In genomic region chr5:123416566-123417518, GRCm38 (mm10) we compare ENCODE assay signal across 11 mouse cellular contexts. TPM values are rescaled to one million over a fixed set of nuclear protein-coding genes. Genes with fewer than 3 reads are reported as not detected.
DNase-seq lines count a peak whose midpoint lies in the region; ATAC-seq lines count a peak whose summit lies in the region.
"Had no signal": no experiment of that assay in that cellular context is flagged by ENCODE, and none has a peak within 500 bp of the region (broad histone marks: within the 10 kb centered on the region; RNA-seq: fewer than 3 reads in every experiment).

No protein-coding gene starts in this region.

- DNase-seq in adrenal gland, postnatal 14 days = peak; percentile 68
- DNase-seq in adrenal gland, postnatal 4 days (ENCODE audit: low spot score in 2 of 2) = no peak
- peak; percentile 42 for DNase-seq in layer of hippocampus, adult 9-11 months
- no peak for DNase-seq in layer of hippocampus, adult 9-10 months (ENCODE audit: low spot score)
- DNase-seq in limb, embryonic 10.5 days (ENCODE audit: low spot score) = no peak
- no peak for DNase-seq in yolk sac, embryonic 10.5 days (ENCODE audit: low spot score)
- no peak for DNase-seq in left cerebral cortex, adult 8-10 months (ENCODE audit: low spot score in 2 of 2)
- DNase-seq: cerebellum, adult 9-10 months; kidney, postnatal 36 days had no signal

- no peaks in the 10 kb centered on the region for H3K36me3 ChIP-seq in limb, embryonic 10.5 days

- H3K27ac ChIP-seq in limb, embryonic 10.5 days = 0 out of 2 replicates have a peak overlapping the region, but pooled peaks have one; percentile 10

- peaks cover 18% of the 10 kb centered on the region for H3K4me1 ChIP-seq in limb, embryonic 10.5 days

- WGBS in limb, embryonic 10.5 days = 82% methylated on average over 8 of the region's 8 CpGs

- no peak overlapping the region for H3K4me3 ChIP-seq in limb, embryonic 10.5 days
- H3K4me3 ChIP-seq: megakaryocyte, embryonic 14.5 days had no signal

- H3K9me3 ChIP-seq in limb, embryonic 10.5 days (replicated peaks) = no peaks in the 10 kb centered on the region
- H3K9me3 ChIP-seq: megakaryocyte, embryonic 14.5 days had no signal

- ATAC-seq in erythroid progenitor cell, adult 5-6 weeks (replicated peaks; ENCODE audit: low FRiP score, poor library complexity, severe bottlenecking) = 0 out of 2 replicates have a peak, but pooled peaks have one; percentile 30

- H3K27me3 ChIP-seq in limb, embryonic 10.5 days (ENCODE audit: low read depth, poor library complexity, severe bottlenecking) = no peaks in the 10 kb centered on the region
- H3K27me3 ChIP-seq: megakaryocyte, embryonic 14.5 days had no signal

RNA-seq across cellular contexts. Expression of gene Mlxip, which starts 22.2 kb away (rescaled TPM):
- 24.8 and 31.8 TPM in 2 replicates for total RNA-seq in adrenal gland, postnatal 14 days (2021)
- 10 to 100 TPM; 30.2 to 35.1 TPM for total RNA-seq in adrenal gland, postnatal 4 days (2021)
- 11.3 and 13.3 TPM in 2 replicates for total RNA-seq in erythroid progenitor cell, adult 5-6 weeks (2015; ENCODE audit: low replicate concordance)
- total RNA-seq in erythroid progenitor cell, adult 5-6 weeks (2017; ENCODE audit: low replicate concordance) = 2.0 and 2.8 TPM in 2 replicates
- polyA plus RNA-seq in limb, embryonic 10.5 days (2016; fragmentation: Nextera tagmentation; extraction: Ambion mirVana) = 21.1 and 22.1 TPM in 2 replicates
- total RNA-seq in left cerebral cortex, adult 8-10 months (2022) = 10 to 100 TPM; 12.7 to 16.3 (median 14.7) TPM

Comparison
In these comparisons a context has a peak if more than half of its experiments do, and no peak if none do; other contexts are left out.
1. DNase-seq: peak in adrenal gland, postnatal 14 days (single experiment) and layer of hippocampus, adult 9-11 months (single experiment); none in adrenal gland, postnatal 4 days (0 of 2), layer of hippocampus, adult 9-10 months (single experiment), limb, embryonic 10.5 days (single experiment), yolk sac, embryonic 10.5 days (single experiment) and left cerebral cortex, adult 8-10 months (0 of 2).